Mouse (Mus musculus) small intestine, adult 2 months (tissue): ENCODE results near the gene Fto.

Experiments
- CTCF ChIP-seq: fragments of 200-500 bp; IDR thresholded peaks from 2 replicates; pipeline ENCODE4 v1.5.1; 2012; ENCODE audit warnings: low read depth, mild to moderate bottlenecking, control low read depth, inconsistent platforms, low read length, moderate library complexity, mixed read lengths; ENCODE audit not compliant: insufficient replicate concordance, insufficient read length; ENCODE audit errors: extremely low read depth
- POLR2A ChIP-seq: fragments of 200-500 bp; IDR thresholded peaks from 2 replicates; pipeline ENCODE4 v1.6.1; 2012; ENCODE audit warnings: low read depth, mild to moderate bottlenecking, control low read depth, inconsistent platforms, low read length, moderate library complexity

- TF ChIP-seq CTCF (no peak), POLR2A (no peak)
These were observed 44.2 kb downstream of the Fto start for GRCm38 (mm10) chr8:91357493-91358014.
